Mouse (Mus musculus) ES-E14 (cell line): ENCODE measurements around the gene Plcl1. TPM values are rescaled to one million over a fixed set of nuclear protein-coding genes. Genes with fewer than 3 reads are reported as not detected.

Source experiments
- DNase-seq: peaks from one replicate; pipeline ENCODE4 v3.0.0-alpha.2; 2013; ENCODE audit warnings: low read depth, low spot score
- H3K27ac ChIP-seq: 2 replicates; pipeline ENCODE4 v1.5.1; 2012; ENCODE audit warnings: low read depth, mild to moderate bottlenecking, low read length, moderate library complexity, mixed read lengths; ENCODE audit not compliant: poor library complexity, insufficient read depth, severe bottlenecking
- H3K36me3 ChIP-seq: 2 replicates; pipeline ENCODE4 v1.6.1; 2012; ENCODE audit warnings: mild to moderate bottlenecking, low read length, moderate library complexity, mixed read lengths; ENCODE audit not compliant: control insufficient read depth, poor library complexity, insufficient read depth, severe bottlenecking
- H3K4me1 ChIP-seq, 2 experiments: fragments of 150-350 bp in 1 of 2; sonication (generic) in 1 of 2; 2 replicates each; pipeline ENCODE4 v1.6.1; 2012; ENCODE audit warnings: low read length in 2 of 2, mild to moderate bottlenecking in 1 of 2, mixed read lengths in 1 of 2; ENCODE audit not compliant: control insufficient read depth in 2 of 2, insufficient read depth in 2 of 2, poor library complexity in 1 of 2
- H3K4me3 ChIP-seq, 2 experiments: fragments of 150-350 bp in 1 of 2; sonication (generic) in 1 of 2; 2 replicates each; pipeline ENCODE4 v1.5.1; 2012; ENCODE audit warnings: low read length in 2 of 2, low read depth in 1 of 2, mild to moderate bottlenecking in 1 of 2, mixed read lengths in 1 of 2; ENCODE audit not compliant: insufficient read depth in 1 of 2, poor library complexity in 1 of 2, severe bottlenecking in 1 of 2
- H3K9ac ChIP-seq: 2 replicates; pipeline ENCODE4 v1.6.1; 2012; ENCODE audit warnings: low read depth, mild to moderate bottlenecking, low read length, mixed read lengths; ENCODE audit not compliant: poor library complexity, insufficient read depth, severe bottlenecking
- H3K9me3 ChIP-seq: fragments of 150-350 bp; sonication (generic); 2 replicates; pipeline ENCODE4 v1.6.1; 2012; ENCODE audit warnings: low read depth, mild to moderate bottlenecking, low read length; ENCODE audit not compliant: control insufficient read depth, insufficient read depth
- CHD2 ChIP-seq: IDR thresholded peaks from 2 replicates; pipeline ENCODE4 v1.6.1; 2014; ENCODE audit warnings: mild to moderate bottlenecking, low read depth, low read length, inconsistent platforms
- HCFC1 ChIP-seq: IDR thresholded peaks from 2 replicates; pipeline ENCODE4 v1.6.1; 2012; ENCODE audit warnings: low read length, inconsistent platforms, borderline replicate concordance; ENCODE audit not compliant: insufficient read depth
- MAFK ChIP-seq: IDR thresholded peaks from 2 replicates; pipeline ENCODE4 v1.6.1; 2014; ENCODE audit warnings: mild to moderate bottlenecking, low read depth, low read length, inconsistent platforms; ENCODE audit not compliant: insufficient read depth
- ZC3H11A ChIP-seq: IDR thresholded peaks from 2 replicates; pipeline ENCODE4 v1.6.1; 2012; ENCODE audit warnings: low read depth, mild to moderate bottlenecking, inconsistent platforms, low read length, borderline replicate concordance
- ZNF384 ChIP-seq: IDR thresholded peaks from 2 replicates; pipeline ENCODE4 v1.6.1; 2012; ENCODE audit warnings: low read depth, low read length, inconsistent platforms
- in situ Hi-C, 2 experiments: fragments of 600-800 bp; cut with MboI; formaldehyde crosslinking; loops; one replicate each; pipeline ENCODE4 v1.15.1; 2025; ENCODE audit warnings: low sequenced_read_pairs in 2 of 2, inconsistent platforms in 1 of 2; ENCODE audit not compliant: unreplicated experiment in 2 of 2
- total RNA-seq: library from RNA; depleted of rRNA; stranded (reverse); fragments of 300-350 nt; gene quantifications from 2 replicates; pipeline ENCODE4 v1.2.3, GENCODE M21; 2012

The Plcl1 gene
- total RNA-seq, 1 experiment, result 0.49 TPM

- Histone ChIP-seq H3K36me3 (no peaks in the 10 kb centered on the region), H3K9ac (no peak overlapping the region), H3K4me1 (no peaks in the 10 kb centered on the region), H3K9me3 (no peaks in the 10 kb centered on the region), H3K4me3 (no peak overlapping the region), H3K27ac (no peak overlapping the region)
- DNase-seq, result no peak
- TF ChIP-seq HCFC1 (no peak), MAFK (no peak), ZC3H11A (no peak), ZNF384 (no peak), CHD2 (no peak)
- in situ Hi-C loops, result no loop called here
Measured at GRCm38 (mm10) chr1:55606405-55606804, 200.7 kb downstream of the Plcl1 start.

- no peak overlapping the region for H3K9ac ChIP-seq
- in situ Hi-C loops, result no loop called here
- no peaks in the 10 kb centered on the region for H3K4me1 ChIP-seq
- H3K9me3 ChIP-seq, result no peaks in the 10 kb centered on the region
- H3K27ac ChIP-seq, result no peak overlapping the region
- H3K36me3 ChIP-seq, result no peaks in the 10 kb centered on the region
- no peak for TF ChIP-seq ZC3H11A
- TF ChIP-seq ZNF384, result no peak
- TF ChIP-seq MAFK, result no peak
- TF ChIP-seq HCFC1, result no peak
- no peak for TF ChIP-seq CHD2
- DNase-seq, result no peak
- no peak overlapping the region for H3K4me3 ChIP-seq
Measured at GRCm38 (mm10) chr1:55612759-55613328, 207.1 kb downstream of the Plcl1 start.

- Histone ChIP-seq H3K27ac (no peak overlapping the region), H3K36me3 (no peaks in the 10 kb centered on the region), H3K4me3 (no peak overlapping the region), H3K9ac (no peak overlapping the region), H3K4me1 (no peaks in the 10 kb centered on the region), H3K9me3 (no peaks in the 10 kb centered on the region)
- in situ Hi-C loops, result no loop called here
- no peak for TF ChIP-seq HCFC1
- DNase-seq, result no peak
Measured at GRCm38 (mm10) chr1:55617857-55618256, 212.1 kb downstream of the Plcl1 start.

GRCm38 (mm10) chr1:55618617-55619286, 213.0 kb downstream of the Plcl1 start:
- no peak for DNase-seq
- in situ Hi-C loops, result no loop called here

GRCm38 (mm10) chr1:55631496-55631895, 225.8 kb downstream of the Plcl1 start:
- Histone ChIP-seq H3K9ac (no peak overlapping the region), H3K4me1 (no peaks in the 10 kb centered on the region), H3K36me3 (no peaks in the 10 kb centered on the region), H3K9me3 (no peaks in the 10 kb centered on the region), H3K4me3 (no peak overlapping the region), H3K27ac (no peak overlapping the region)
- no peak for DNase-seq
- in situ Hi-C loops, result no loop called here
- no peak for TF ChIP-seq HCFC1

More at GRCm38 (mm10) chr1:55618617-55619286, 213.0 kb downstream of the Plcl1 start:
- no peaks in the 10 kb centered on the region for H3K9me3 ChIP-seq
- no peak for TF ChIP-seq HCFC1
- no peak for TF ChIP-seq ZC3H11A
- TF ChIP-seq CHD2, result no peak
- no peak for TF ChIP-seq ZNF384
- TF ChIP-seq MAFK, result no peak
- no peaks in the 10 kb centered on the region for H3K4me1 ChIP-seq
- no peak overlapping the region for H3K4me3 ChIP-seq
- no peak overlapping the region for H3K27ac ChIP-seq
- no peaks in the 10 kb centered on the region for H3K36me3 ChIP-seq
- H3K9ac ChIP-seq, result no peak overlapping the region
